Mouse (Mus musculus) left cerebral cortex, postnatal 14 days (tissue): ENCODE measurements around the gene Olfr371. TPM values are rescaled to one million over a fixed set of nuclear protein-coding genes. Genes with fewer than 3 reads are reported as not detected.

Experiments
- DNase-seq, 2 experiments: peaks; one replicate each; pipeline ENCODE4 v3.0.0; 2021 to 2022; ENCODE audit warnings: low spot score in 2 of 2, mixed read lengths in 1 of 2
- intact Hi-C: fragments of 180-260 bp; cut with DNase I; formaldehyde crosslinking; loops from one replicate; pipeline ENCODE4 v1.15.1; 2025
- long read RNA-seq, 2 experiments: library from polyadenylated mRNA; stranded (forward); transcript quantifications; one replicate each; pipeline ENCODE4 v2.0.0; 2021
- total RNA-seq, 2 experiments: library from RNA; stranded (reverse); gene quantifications; 2 replicates each; pipeline ENCODE4 v1.2.3; 2021

The Olfr371 gene
- total RNA-seq, result not detected
- long read RNA-seq, experiment 1, result 0 reads
- long read RNA-seq, experiment 2, result 0 reads

GRCm38 (mm10) chr8:85225688-85226087 is at the start of gene Olfr371:
Gene Olfr371, plus strand, starts transcription at chr8:85225988.
- no peak for DNase-seq
- intact Hi-C loops, result no loop called here

- DNase-seq, result no peak
- intact Hi-C loops, result no loop called here
Observed at GRCm38 (mm10) chr8:85192346-85192745, 33.4 kb upstream of the Olfr371 start.

GRCm38 (mm10) chr8:85220220-85220619 is 5.6 kb upstream of the Olfr371 start:
- peak in 1 of 2 experiments; percentile 3 for DNase-seq
- intact Hi-C loops, result no loop called here

GRCm38 (mm10) chr8:85220992-85221391 is 4.8 kb upstream of the Olfr371 start:
- intact Hi-C loops, result no loop called here

GRCm38 (mm10) chr8:85227297-85227696 is 1.5 kb downstream of the Olfr371 start:
- intact Hi-C loops, result no loop called here
- no peak for DNase-seq

More at GRCm38 (mm10) chr8:85220992-85221391, 4.8 kb upstream of the Olfr371 start:
- DNase-seq, result no peak

Other genes starting within 250 kb of the Olfr371 start
- gene Junb, start 247.3 kb upstream of the Olfr371 start, total RNA-seq, result 10 to 100 TPM; 51.5 to 65.4 TPM
- gene Hook2, start 235.4 kb upstream of the Olfr371 start, total RNA-seq, result 1 to 10 TPM; 7.5 to 8.1 TPM
- not detected for gene Best2, start 211.5 kb upstream of the Olfr371 start, total RNA-seq
- 100 to 1,000 TPM; 116 to 117 TPM for gene Asna1, start 200.7 kb upstream of the Olfr371 start, total RNA-seq
- gene Trir, start 199.2 kb upstream of the Olfr371 start, total RNA-seq, result 100 to 1,000 TPM; 128 to 146 TPM
- gene Tnpo2, start 189.1 kb upstream of the Olfr371 start, total RNA-seq, result 100 to 1,000 TPM; 165 to 171 TPM
- gene Fbxw9, start 165.9 kb upstream of the Olfr371 start, total RNA-seq, result 10 to 100 TPM; 38.3 to 39.9 TPM
- not detected for gene Gm5741, start 158.0 kb upstream of the Olfr371 start, total RNA-seq
- gene Dhps, start 154.2 kb upstream of the Olfr371 start, total RNA-seq, result 10 to 100 TPM; 57.9 to 67.6 TPM
- gene Wdr83os, start 145.2 kb upstream of the Olfr371 start, total RNA-seq, result 10 to 100 TPM; 52.7 to 53.5 TPM
- gene Wdr83, start 144.7 kb upstream of the Olfr371 start, total RNA-seq, result 10 to 100 TPM; 27.5 to 36.1 TPM
- gene Man2b1, start 142.7 kb upstream of the Olfr371 start, total RNA-seq, result 10 to 100 TPM; 42.6 to 42.9 TPM
- 1 to 10 TPM; 5.8 to 6.0 TPM for gene Zfp791, start 102.9 kb upstream of the Olfr371 start, total RNA-seq
- gene Cks1brt, start 74.1 kb upstream of the Olfr371 start, total RNA-seq, result not detected
- 10 to 100 TPM; 33.2 TPM for gene Orc6, start 73.6 kb downstream of the Olfr371 start, total RNA-seq
- gene Vps35, start 73.8 kb downstream of the Olfr371 start, total RNA-seq, result 100 to 1,000 TPM; 142 to 149 TPM
- gene Mylk3, start 160.4 kb downstream of the Olfr371 start, total RNA-seq, result 1 to 10 TPM; 1.9 to 3.5 TPM
- 10 to 100 TPM; 14.9 to 17.6 TPM for gene 4921524J17Rik, start 206.8 kb downstream of the Olfr371 start, total RNA-seq